Mouse (Mus musculus) intestine, postnatal 0 days (tissue): ENCODE results near the gene Tmem132c. TPM values are rescaled to one million over a fixed set of nuclear protein-coding genes. Genes with fewer than 3 reads are reported as not detected.

Experiments
- ATAC-seq: fragments of 200-750 bp; cut with Nextera tagmentation; 2 replicates; pipeline ENCODE4 v1.8.0; 2017; ENCODE audit warnings: mild to moderate bottlenecking, moderate TSS enrichment, moderate library complexity
- H3K27ac ChIP-seq: fragments of 300-500 bp; sonication (generic); 2 replicates; pipeline ENCODE4 v1.5.1; 2014; ENCODE audit warnings: mild to moderate bottlenecking, low read depth, low read length, moderate library complexity
- H3K27me3 ChIP-seq: fragments of 300-500 bp; sonication (generic); replicated peaks from 2 replicates; pipeline ENCODE4 v1.6.1; 2014; ENCODE audit warnings: low read length, mixed read lengths; ENCODE audit not compliant: control insufficient read depth, insufficient read depth
- H3K36me3 ChIP-seq: fragments of 300-500 bp; sonication (generic); 2 replicates; pipeline ENCODE4 v1.6.1; 2014; ENCODE audit warnings: mild to moderate bottlenecking, moderate library complexity; ENCODE audit not compliant: control insufficient read depth, insufficient read depth
- H3K4me1 ChIP-seq: fragments of 300-500 bp; sonication (generic); replicated peaks from 2 replicates; pipeline ENCODE4 v1.6.1; 2014; ENCODE audit warnings: antibody characterized with exemption, low read length, mixed read lengths; ENCODE audit not compliant: control insufficient read depth, insufficient read depth
- H3K4me2 ChIP-seq: fragments of 300-500 bp; sonication (generic); replicated peaks from 2 replicates; pipeline ENCODE4 v1.6.1; 2014; ENCODE audit warnings: low read depth, mild to moderate bottlenecking, moderate library complexity
- H3K4me3 ChIP-seq: fragments of 300-500 bp; sonication (generic); 2 replicates; pipeline ENCODE4 v1.5.1; 2014; ENCODE audit warnings: low read depth, low read length
- H3K9ac ChIP-seq: fragments of 300-500 bp; sonication (generic); 2 replicates; pipeline ENCODE4 v1.6.1; 2014; ENCODE audit warnings: mild to moderate bottlenecking, low read depth, low read length
- H3K9me3 ChIP-seq: fragments of 300-500 bp; sonication (generic); 2 replicates; pipeline ENCODE4 v1.6.1; 2016; ENCODE audit warnings: mixed run types; ENCODE audit not compliant: control insufficient read depth
- CTCF ChIP-seq: sonication (generic); IDR thresholded peaks from 2 replicates; pipeline ENCODE4 v1.5.1; 2016; ENCODE audit warnings: low read depth, mild to moderate bottlenecking, control low read depth, antibody characterized with exemption, moderate library complexity
- WGBS: fragments of 180-500 bp; shearing (Covaris S2); extraction: QIAGEN DNeasy Blood & Tissue Kit; methylation state at CpG from one replicate; pipeline ENCODE4 v1.1.7; 2014; 5-methylcytosine and 5-hydroxymethylcytosine counted together
- polyA plus RNA-seq: library from polyadenylated mRNA; unstranded; fragments of >200 nt; fragmentation: Nextera tagmentation; extraction: Ambion mirVana; gene quantifications from 2 replicates; pipeline ENCODE4 v1.2.1, GENCODE M21; 2015

Tmem132c gene
- polyA plus RNA-seq, 1 experiment from 2014 or later, result 0.18 TPM

DNA sequence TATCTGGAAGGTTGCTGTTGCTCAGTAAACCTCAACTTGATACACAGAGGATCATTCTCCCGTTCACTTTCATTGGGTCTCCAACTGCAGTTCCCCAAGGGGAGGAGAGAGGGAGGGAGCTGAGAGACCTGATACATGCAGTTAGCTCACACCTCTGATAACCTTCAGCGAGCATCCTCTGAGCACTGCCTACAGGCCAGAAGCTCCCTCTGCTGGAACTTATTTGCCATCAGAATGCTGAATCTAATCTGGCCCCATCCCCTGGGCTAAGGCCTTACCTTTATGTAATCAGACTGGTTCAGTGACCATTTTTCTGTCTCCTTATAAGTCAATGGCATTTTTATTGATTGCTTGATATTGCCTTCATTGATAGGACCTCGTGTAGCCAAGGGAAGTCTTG, 29.5 kb downstream of the Tmem132c start:
- no peak for ATAC-seq
- Histone ChIP-seq H3K4me1 (no peaks in the 10 kb centered on the region), H3K27me3 (no peaks in the 10 kb centered on the region), H3K36me3 (no peaks in the 10 kb centered on the region), H3K27ac (no peak overlapping the region), H3K9me3 (no peaks in the 10 kb centered on the region), H3K4me2 (no peak overlapping the region), H3K9ac (no peak overlapping the region), H3K4me3 (no peak overlapping the region)
- TF ChIP-seq CTCF, result peak; percentile 9; the same call in 1 of the 2 replicates
- 30% methylated on average over 3 of the region's 3 CpGs for WGBS

GRCm38 (mm10) chr5:127279462-127279861, 37.9 kb downstream of the Tmem132c start:
- H3K27me3 ChIP-seq, result no peaks in the 10 kb centered on the region
- no peaks in the 10 kb centered on the region for H3K4me1 ChIP-seq
- H3K9me3 ChIP-seq, result no peaks in the 10 kb centered on the region
- no peak for TF ChIP-seq CTCF
- H3K27ac ChIP-seq, result no peak overlapping the region
- no peak overlapping the region for H3K4me3 ChIP-seq
- 80% methylated on average over 9 of the region's 9 CpGs for WGBS
- H3K4me2 ChIP-seq, result no peak overlapping the region
- H3K9ac ChIP-seq, result no peak overlapping the region
- H3K36me3 ChIP-seq, result no peaks in the 10 kb centered on the region
- no peak for ATAC-seq

DNA sequence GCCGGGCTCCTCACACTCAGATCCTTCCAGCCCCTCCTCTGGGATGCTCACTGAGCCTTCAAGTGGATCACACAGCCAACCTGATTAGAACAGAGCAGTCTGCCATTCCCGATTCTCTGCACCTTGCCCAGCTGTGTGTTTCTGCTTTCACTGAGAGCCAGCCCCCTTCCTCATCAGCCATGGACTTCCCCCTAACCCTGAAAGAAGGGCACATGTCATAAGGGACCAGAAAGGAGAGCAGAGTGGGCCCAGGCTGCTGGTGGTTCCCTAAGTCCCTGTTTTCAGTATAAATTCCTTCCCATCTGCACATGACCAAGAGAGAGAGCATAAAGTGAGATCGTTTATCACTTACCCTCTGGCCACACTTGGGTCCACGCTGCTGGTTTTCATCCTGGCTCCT, 39.6 kb downstream of the Tmem132c start:
- Histone ChIP-seq H3K4me2 (no peak overlapping the region), H3K27me3 (no peaks in the 10 kb centered on the region), H3K9ac (no peak overlapping the region), H3K27ac (no peak overlapping the region), H3K36me3 (no peaks in the 10 kb centered on the region), H3K4me3 (no peak overlapping the region), H3K4me1 (no peaks in the 10 kb centered on the region), H3K9me3 (no peaks in the 10 kb centered on the region)
- ATAC-seq, result no peak
- WGBS, result 76% methylated on average over 4 of the region's 4 CpGs
- TF ChIP-seq CTCF, result no peak

GRCm38 (mm10) chr5:127282539-127283123, 41.0 kb downstream of the Tmem132c start:
- Histone ChIP-seq H3K4me2 (no peak overlapping the region), H3K9me3 (no peaks in the 10 kb centered on the region), H3K9ac (no peak overlapping the region), H3K27ac (no peak overlapping the region), H3K4me3 (no peak overlapping the region), H3K27me3 (no peaks in the 10 kb centered on the region), H3K4me1 (no peaks in the 10 kb centered on the region), H3K36me3 (no peaks in the 10 kb centered on the region)
- no peak for TF ChIP-seq CTCF
- WGBS, result 7% methylated on average over 6 of the region's 6 CpGs
- no peak for ATAC-seq

GRCm38 (mm10) chr5:127286886-127287285, 45.3 kb downstream of the Tmem132c start:
- no peak for TF ChIP-seq CTCF
- H3K36me3 ChIP-seq, result no peaks in the 10 kb centered on the region
- H3K9ac ChIP-seq, result no peak overlapping the region
- 72% methylated on average over 5 of the region's 5 CpGs for WGBS
- H3K27ac ChIP-seq, result no peak overlapping the region
- H3K4me2 ChIP-seq, result no peak overlapping the region
- no peaks in the 10 kb centered on the region for H3K9me3 ChIP-seq
- no peaks in the 10 kb centered on the region for H3K27me3 ChIP-seq
- H3K4me3 ChIP-seq, result no peak overlapping the region
- ATAC-seq, result no peak
- no peaks in the 10 kb centered on the region for H3K4me1 ChIP-seq

DNA sequence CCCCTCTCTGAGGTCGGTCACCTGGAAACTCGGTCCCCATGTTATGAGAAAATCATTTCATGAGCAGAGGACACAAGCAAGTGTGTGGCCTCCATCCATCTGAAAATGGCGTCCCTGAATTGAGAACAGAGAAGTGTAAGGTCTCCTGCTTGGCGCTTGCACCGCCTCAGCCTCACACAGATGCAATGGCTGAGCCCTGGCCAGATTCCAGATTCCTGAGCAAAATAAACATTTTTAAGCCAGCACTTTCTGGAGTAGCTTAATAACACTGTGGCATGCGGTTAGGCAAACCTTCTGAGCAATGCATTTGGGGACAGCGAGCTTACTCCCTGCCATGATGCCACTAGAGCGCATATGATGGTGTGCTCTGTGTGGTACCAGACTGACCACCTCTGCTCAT, 48.1 kb downstream of the Tmem132c start:
- WGBS, result 94% methylated on average over 8 of the region's 8 CpGs

More for the DNA sequence above, 48.1 kb downstream of the Tmem132c start:
- H3K4me3 ChIP-seq, result no peak overlapping the region
- no peak overlapping the region for H3K9ac ChIP-seq
- no peaks in the 10 kb centered on the region for H3K27me3 ChIP-seq
- H3K4me2 ChIP-seq, result no peak overlapping the region
- no peak for TF ChIP-seq CTCF
- H3K4me1 ChIP-seq, result no peaks in the 10 kb centered on the region
- no peaks in the 10 kb centered on the region for H3K9me3 ChIP-seq
- no peaks in the 10 kb centered on the region for H3K36me3 ChIP-seq
- H3K27ac ChIP-seq, result no peak overlapping the region
- ATAC-seq, result no peak
